Mouse (Mus musculus): ENCODE data around the gene Mrpl39. TPM values are rescaled to one million over a fixed set of nuclear protein-coding genes. Genes with fewer than 3 reads are reported as not detected.

Gene Mrpl39
- polyA plus RNA-seq, 1 experiment from 2014 or later: 51.4 TPM

DNA sequence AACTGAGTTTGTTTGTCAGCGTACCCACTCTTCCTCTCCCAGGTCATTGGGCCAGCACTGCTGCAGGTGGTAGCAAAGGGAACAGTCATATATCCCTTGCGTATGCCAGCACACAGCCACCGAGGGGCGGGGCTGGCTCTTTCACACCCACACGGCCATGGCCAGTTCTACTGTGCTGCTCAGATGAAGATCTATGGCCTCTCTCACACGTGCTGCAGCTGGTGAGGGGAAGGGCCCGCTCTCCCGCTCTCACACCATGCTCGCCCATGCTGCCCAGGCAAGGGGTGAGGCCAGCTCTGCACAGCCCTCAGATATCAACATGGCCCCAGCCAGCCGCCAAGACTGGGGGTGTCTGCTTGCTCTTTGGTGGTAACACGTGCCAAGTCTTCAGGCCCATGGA, 39.4 kb downstream of the Mrpl39 start:
- Histone ChIP-seq H3K4me2 (no peak overlapping the region), H3K4me1 (ENCODE audit: control insufficient read depth, insufficient read depth, low read length) (no peaks in the 10 kb centered on the region), H3K9ac (ENCODE audit: low read depth, low read length) (no peak overlapping the region), H3K27me3 (ENCODE audit: control insufficient read depth, insufficient read depth, low read length) (0 out of 2 replicates have a peak, but pooled peaks cover 3% of the 10 kb centered on the region), H3K36me3 (ENCODE audit: control insufficient read depth, insufficient read depth, low read length) (no peaks in the 10 kb centered on the region), H3K4me3 (ENCODE audit: low read depth, low read length) (no peak overlapping the region), H3K9me3 (replicated peaks; ENCODE audit: control insufficient read depth, low read length) (no peaks in the 10 kb centered on the region), H3K27ac (ENCODE audit: low read depth, low read length) (no peak overlapping the region)
- no peak for ATAC-seq (replicated peaks; ENCODE audit: insufficient number of reproducible peaks, low FRiP score, low TSS enrichment)
- 78% methylated on average over 11 of the region's 11 CpGs for WGBS (ENCODE audit: insufficient replicate concordance)

DNA sequence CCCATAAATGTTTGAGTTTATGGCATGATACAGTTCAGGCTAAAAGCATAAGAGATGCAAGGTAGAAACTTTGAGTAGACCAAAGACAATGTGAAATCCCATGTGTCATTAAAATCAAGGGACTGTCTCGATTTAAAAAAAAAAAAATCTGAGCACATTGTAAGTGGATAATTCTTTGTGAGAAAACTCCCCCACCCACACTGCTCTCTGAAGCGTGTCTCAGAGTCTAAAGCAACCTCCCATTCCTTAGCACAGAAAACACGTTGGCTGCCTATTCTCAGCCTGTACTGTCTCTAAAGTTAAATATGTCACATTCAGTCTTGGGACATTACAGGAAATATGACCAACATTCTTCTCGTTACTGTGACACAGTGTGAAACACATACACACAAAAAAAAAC, 53.6 kb downstream of the Mrpl39 start:
- H3K36me3 ChIP-seq (ENCODE audit: control insufficient read depth, insufficient read depth, low read length): no peaks in the 10 kb centered on the region
- H3K27me3 ChIP-seq (ENCODE audit: control insufficient read depth, insufficient read depth, low read length): no peaks in the 10 kb centered on the region
- no peak overlapping the region for H3K27ac ChIP-seq (ENCODE audit: low read depth, low read length)
- no peaks in the 10 kb centered on the region for H3K9me3 ChIP-seq (replicated peaks; ENCODE audit: control insufficient read depth, low read length)
- H3K9ac ChIP-seq (ENCODE audit: low read depth, low read length): no peak overlapping the region
- no peaks in the 10 kb centered on the region for H3K4me1 ChIP-seq (ENCODE audit: control insufficient read depth, insufficient read depth, low read length)
- 72% methylated on average over 4 of the region's 4 CpGs for WGBS (ENCODE audit: insufficient replicate concordance)
- no peak overlapping the region for H3K4me2 ChIP-seq
- H3K4me3 ChIP-seq (ENCODE audit: low read depth, low read length): no peak overlapping the region
- ATAC-seq (replicated peaks; ENCODE audit: insufficient number of reproducible peaks, low FRiP score, low TSS enrichment): no peak

DNA sequence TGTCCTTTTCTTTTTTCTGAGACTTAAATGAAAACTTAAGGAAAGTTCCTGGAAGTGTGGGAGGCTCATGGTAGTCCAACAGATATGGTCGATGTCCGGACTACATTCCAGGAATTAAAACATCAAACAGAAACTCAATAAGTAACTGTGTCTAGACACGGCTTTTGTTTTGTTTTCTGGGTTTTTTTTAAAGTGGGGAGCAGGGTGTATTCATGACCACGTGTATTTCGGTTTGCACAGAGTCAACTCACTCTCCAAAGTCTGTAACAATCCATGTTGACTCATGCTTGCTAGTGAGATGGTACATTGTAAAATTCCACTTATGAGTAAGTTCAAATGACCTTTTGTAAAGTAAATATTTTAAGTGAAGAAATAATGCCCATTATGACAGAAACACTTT, 54.8 kb downstream of the Mrpl39 start:
- Histone ChIP-seq H3K27me3 (ENCODE audit: control insufficient read depth, insufficient read depth, low read length) (no peaks in the 10 kb centered on the region), H3K4me1 (ENCODE audit: control insufficient read depth, insufficient read depth, low read length) (no peaks in the 10 kb centered on the region), H3K9ac (ENCODE audit: low read depth, low read length) (no peak overlapping the region), H3K9me3 (replicated peaks; ENCODE audit: control insufficient read depth, low read length) (no peaks in the 10 kb centered on the region), H3K27ac (ENCODE audit: low read depth, low read length) (no peak overlapping the region), H3K36me3 (ENCODE audit: control insufficient read depth, insufficient read depth, low read length) (no peaks in the 10 kb centered on the region), H3K4me2 (no peak overlapping the region), H3K4me3 (ENCODE audit: low read depth, low read length) (no peak overlapping the region)
- ATAC-seq (replicated peaks; ENCODE audit: insufficient number of reproducible peaks, low FRiP score, low TSS enrichment): no peak
- 72% methylated on average over 5 of the region's 5 CpGs for WGBS (ENCODE audit: insufficient replicate concordance)

DNA sequence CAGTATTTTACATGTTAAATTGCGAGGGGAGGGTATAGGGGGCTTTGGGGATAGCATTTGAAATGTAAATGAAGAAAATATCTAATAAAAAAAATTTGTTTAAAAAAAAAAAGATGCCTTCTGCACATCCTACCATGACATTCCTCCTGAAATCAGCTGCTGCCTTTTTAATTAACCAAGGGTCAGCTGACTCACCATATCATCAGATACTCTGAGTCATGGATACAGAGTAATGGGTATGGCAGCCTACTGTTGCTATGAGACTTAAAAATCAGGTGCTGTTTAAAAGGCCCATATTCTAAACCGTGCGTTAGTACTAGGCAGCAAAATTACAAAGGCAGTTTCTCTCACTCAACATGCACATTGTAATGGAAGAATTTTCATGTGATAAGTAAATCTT, 58.2 kb downstream of the Mrpl39 start:
- Histone ChIP-seq H3K4me1 (ENCODE audit: control insufficient read depth, insufficient read depth, low read length) (no peaks in the 10 kb centered on the region), H3K9ac (ENCODE audit: low read depth, low read length) (no peak overlapping the region), H3K9me3 (replicated peaks; ENCODE audit: control insufficient read depth, low read length) (no peaks in the 10 kb centered on the region), H3K36me3 (ENCODE audit: control insufficient read depth, insufficient read depth, low read length) (no peaks in the 10 kb centered on the region), H3K4me3 (ENCODE audit: low read depth, low read length) (no peak overlapping the region), H3K27me3 (ENCODE audit: control insufficient read depth, insufficient read depth, low read length) (no peaks in the 10 kb centered on the region), H3K27ac (ENCODE audit: low read depth, low read length) (no peak overlapping the region), H3K4me2 (no peak overlapping the region)
- no peak for ATAC-seq (replicated peaks; ENCODE audit: insufficient number of reproducible peaks, low FRiP score, low TSS enrichment)
- WGBS (ENCODE audit: insufficient replicate concordance): 75% methylated on average over 3 of the region's 3 CpGs

MicroRNA genes within 50 kb of the gene (microRNA counts, 519-probe panel; counts per million panel counts)
- 3,458 counts per million, percentile 18 among the panel's probes with 10 or more counts for microRNA mmu-miR-155

Small RNA genes lying within 50 kb of the gene (microRNA-seq; reads per million reads assigned to microRNA genes)
- 160 reads per million, percentile 67 among the genes with 10 or more reads in this experiment for gene Mir155 (ENCODE audit: borderline number of aligned reads)

Other genes starting within 250 kb of the Mrpl39 start
- gene A730009L09Rik, start 220.6 kb downstream of the Mrpl39 start, polyA plus RNA-seq (2014; fragmentation: Nextera tagmentation; extraction: Ambion mirVana): not detected in 2 replicates
- 8.1 and 9.8 TPM in 2 replicates for gene Jam2, start 38.4 kb upstream of the Mrpl39 start, polyA plus RNA-seq (2014; fragmentation: Nextera tagmentation; extraction: Ambion mirVana)
- 35.3 and 41.6 TPM in 2 replicates for gene Gabpa, start 99.2 kb upstream of the Mrpl39 start, polyA plus RNA-seq (2014; fragmentation: Nextera tagmentation; extraction: Ambion mirVana)
- 1,388 and 1,414 TPM in 2 replicates for gene Atp5j, start 99.9 kb upstream of the Mrpl39 start, polyA plus RNA-seq (2014; fragmentation: Nextera tagmentation; extraction: Ambion mirVana)

All from heart, embryonic 11.5 days (tissue).